In the genomic region with DNA sequence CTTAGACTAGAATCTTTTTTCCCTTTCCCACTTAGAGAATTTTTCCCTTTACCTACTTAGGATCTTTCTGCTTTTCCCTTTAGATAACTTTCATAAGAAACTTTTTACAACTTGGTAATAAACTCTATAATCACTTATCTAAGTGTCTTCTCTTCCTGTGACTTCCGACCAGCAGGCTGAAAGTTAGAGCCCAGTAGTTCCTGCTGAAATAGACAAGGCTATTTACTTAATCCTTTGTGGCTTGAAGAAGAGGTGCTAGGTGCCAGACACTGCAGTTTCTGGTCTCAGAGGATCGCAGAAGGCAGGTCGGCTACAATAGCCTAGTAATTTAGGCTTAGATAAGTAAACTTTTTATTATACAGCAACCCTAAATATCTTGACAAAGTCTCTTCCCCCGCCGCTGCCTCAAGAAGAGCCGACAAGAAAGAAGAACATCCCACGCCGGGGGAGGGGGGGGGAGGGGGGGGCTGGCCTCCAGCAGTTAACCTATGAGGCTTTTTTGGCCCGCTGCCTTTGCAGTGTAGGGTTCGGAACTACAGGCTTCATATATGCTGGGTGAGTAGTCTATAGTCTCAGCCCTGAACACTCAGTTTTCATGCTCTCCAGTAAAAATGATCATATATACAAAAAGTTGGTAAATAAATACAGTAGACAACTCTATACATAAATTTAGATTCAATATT, we compare ENCODE assay signal across 29 mouse cellular contexts. TPM values are rescaled to one million over a fixed set of nuclear protein-coding genes. Genes with fewer than 3 reads are reported as not detected.
DNase-seq lines count a peak whose midpoint lies in the region; ATAC-seq and TF ChIP-seq lines count a peak whose summit lies in the region.
"Had no signal": no experiment of that assay in that cellular context is flagged by ENCODE, and none has a peak within 500 bp of the region (broad histone marks: within the 10 kb centered on the region; RNA-seq: fewer than 3 reads in every experiment).

No protein-coding gene starts in this region.

- peaks cover 27 to 45% of the 10 kb centered on the region in 2 experiments for H3K4me1 ChIP-seq in MEL (ENCODE audit: control insufficient read depth in 1 of 2, insufficient read depth in 2 of 2, low read length in 2 of 2)
- H3K4me1 ChIP-seq in midbrain, postnatal 0 days (ENCODE audit: insufficient read depth, low read length), result no peaks in the 10 kb centered on the region
- H3K4me1 ChIP-seq: embryonic facial prominence, embryonic 13.5 days; embryonic facial prominence, embryonic 15.5 days; forebrain, embryonic 10.5 days; forebrain, embryonic 12.5 days had no signal

- H3K9ac ChIP-seq in MEL (ENCODE audit: control insufficient read depth, low read depth, low read length, poor library complexity, severe bottlenecking), result peak overlapping the region; percentile 72
- H3K9ac ChIP-seq in midbrain, postnatal 0 days (replicated peaks; ENCODE audit: low read length, poor library complexity, severe bottlenecking), result no peak overlapping the region
- H3K9ac ChIP-seq: embryonic facial prominence, embryonic 13.5 days; embryonic facial prominence, embryonic 15.5 days; forebrain, embryonic 12.5 days had no signal

- 85% methylated on average over 10 of the region's 10 CpGs for WGBS in midbrain, postnatal 0 days

- H3K4me3 ChIP-seq in MEL (ENCODE audit: control insufficient read depth in 1 of 2, insufficient read depth in 1 of 2, low read depth in 2 of 2, low read length in 2 of 2), result peak overlapping the region; percentile 49 to 52
- H3K4me3 ChIP-seq in midbrain, postnatal 0 days (ENCODE audit: low read depth, low read length), result no peak overlapping the region
- H3K4me3 ChIP-seq: embryonic facial prominence, embryonic 13.5 days; embryonic facial prominence, embryonic 15.5 days; erythroblast, embryonic 14.5 days; forebrain, embryonic 10.5 days; forebrain, embryonic 12.5 days had no signal

- peak; percentile 24 for DNase-seq in thymus, postnatal 4 days
- DNase-seq in thymus, adult 18-20 months, result no peak
- DNase-seq in MEL (ENCODE audit: low read depth, low spot score), result peak; percentile 92
- DNase-seq in testis, postnatal 14 days (ENCODE audit: low spot score), result no peak
- DNase-seq in midbrain, postnatal 0 days (ENCODE audit: low spot score), result no peak
- no peak for DNase-seq in layer of hippocampus, postnatal 14 days (ENCODE audit: low spot score in 2 of 2)
- DNase-seq: adrenal gland, adult 8-10 months; adrenal gland, postnatal 14 days; B cell, adult 2 months; cerebellum, adult 11 months; cerebellum, adult 18-20 months; cerebellum, adult 8-10 months; cerebellum, adult 9-11 months; cerebellum, postnatal 14 days; cerebellum, postnatal 36 days; embryo, embryonic 11 days had no signal

- peak; percentile 43; the same call in 1 of the 2 replicates for ATAC-seq in megakaryocyte, adult 5-6 weeks (ENCODE audit: poor library complexity, severe bottlenecking)
- ATAC-seq in midbrain, postnatal 0 days (ENCODE audit: low FRiP score), result no peak
- ATAC-seq: activated CD4-positive, CD25-positive, alpha-beta regulatory T cell, adult 4 months; CD4-positive, CD25-positive, alpha-beta regulatory T cell, adult 4 months; forebrain, embryonic 14.5 days; forebrain, embryonic 16.5 days; Patski had no signal

- peak overlapping the region; percentile 98 for H3K27ac ChIP-seq in MEL (ENCODE audit: control insufficient read depth, low read depth, low read length)
- no peak overlapping the region for H3K27ac ChIP-seq in midbrain, postnatal 0 days (ENCODE audit: low read depth, low read length)
- H3K27ac ChIP-seq: embryonic facial prominence, embryonic 13.5 days; embryonic facial prominence, embryonic 15.5 days; forebrain, embryonic 10.5 days; forebrain, embryonic 12.5 days had no signal

- TF ChIP-seq CTCF in MEL (IDR thresholded peaks at IDR 0.05 in 2 of 3, conservative IDR thresholded peaks at IDR 0.05 in 1 of 3; ENCODE audit: control insufficient read depth in 1 of 3, insufficient read depth in 1 of 3, low read depth in 2 of 3, low read length in 3 of 3, poor library complexity in 1 of 3, severe bottlenecking in 1 of 3), result no peak
- TF ChIP-seq CTCF in midbrain, postnatal 0 days (IDR thresholded peaks at IDR 0.05), result no peak

- no peak for TF ChIP-seq RAD21 in MEL (IDR thresholded peaks at IDR 0.05; ENCODE audit: low read depth, low read length)

- H3K36me3 ChIP-seq in MEL (ENCODE audit: control insufficient read depth in 1 of 2, insufficient read depth in 2 of 2, low read length in 2 of 2), result peaks cover 0 to 56% of the 10 kb centered on the region in 2 experiments; a peak in 2 of 4 replicates
- no peaks in the 10 kb centered on the region for H3K36me3 ChIP-seq in midbrain, postnatal 0 days (ENCODE audit: insufficient read depth, low read length)
- H3K36me3 ChIP-seq: embryonic facial prominence, embryonic 13.5 days; embryonic facial prominence, embryonic 15.5 days; forebrain, embryonic 10.5 days; forebrain, embryonic 12.5 days had no signal

- no peaks in the 10 kb centered on the region; the same call in 1 of the 2 replicates for H3K79me2 ChIP-seq in MEL (ENCODE audit: control insufficient read depth, insufficient read depth, low read length, poor library complexity)

- TF ChIP-seq EP300 in MEL (IDR thresholded peaks at IDR 0.05; ENCODE audit: low read depth in 1 of 2, low read length in 2 of 2), result peak; percentile 35 to 65; a peak in 3 of 4 replicates

- no peak overlapping the region for H3K4me2 ChIP-seq in midbrain, postnatal 0 days (ENCODE audit: low read depth, low read length, poor library complexity, severe bottlenecking)
- H3K4me2 ChIP-seq: embryonic facial prominence, embryonic 13.5 days; embryonic facial prominence, embryonic 15.5 days; forebrain, embryonic 12.5 days had no signal

- TF ChIP-seq POLR2A in MEL (IDR thresholded peaks at IDR 0.05; ENCODE audit: control insufficient read depth in 1 of 2, insufficient read depth in 1 of 2, low read depth in 1 of 2, low read length in 2 of 2, poor library complexity in 1 of 2), result peak in 1 of 2 experiments; percentile 50; a peak in 1 of 4 replicates

- H3K9me3 ChIP-seq in MEL (replicated peaks; ENCODE audit: insufficient read depth, low read length), result no peaks in the 10 kb centered on the region
- no peaks in the 10 kb centered on the region for H3K9me3 ChIP-seq in midbrain, postnatal 0 days (ENCODE audit: low read length)
- H3K9me3 ChIP-seq: embryonic facial prominence, embryonic 13.5 days; embryonic facial prominence, embryonic 15.5 days; forebrain, embryonic 10.5 days; forebrain, embryonic 12.5 days; G1E had no signal

- H3K27me3 ChIP-seq in MEL (ENCODE audit: control insufficient read depth in 1 of 2, insufficient read depth in 2 of 2, low read length in 2 of 2), result no peaks in the 10 kb centered on the region
- no peaks in the 10 kb centered on the region for H3K27me3 ChIP-seq in midbrain, postnatal 0 days (ENCODE audit: insufficient read depth, low read length)
- H3K27me3 ChIP-seq: CH12.LX; embryonic facial prominence, embryonic 13.5 days; embryonic facial prominence, embryonic 15.5 days; forebrain, embryonic 12.5 days; Patski had no signal

TF ChIP-seq in MEL, 35 proteins besides CTCF, POLR2A, EP300 and RAD21:
- TF ChIP-seq GATA1 (IDR thresholded peaks at IDR 0.05; ENCODE audit: low read depth, low read length) (peak; percentile 68), MYB (IDR thresholded peaks at IDR 0.05; ENCODE audit: low read depth, low read length) (no peak), MXI1 (IDR thresholded peaks at IDR 0.05; ENCODE audit: low read depth, low read length) (no peak), JUND (IDR thresholded peaks at IDR 0.05; ENCODE audit: low read depth, low read length) (no peak), SMC3 (IDR thresholded peaks at IDR 0.05; ENCODE audit: low read depth, low read length) (no peak), CHD1 (IDR thresholded peaks at IDR 0.05; ENCODE audit: low read depth, low read length) (no peak), POLR2AphosphoS5 (IDR thresholded peaks at IDR 0.05; ENCODE audit: borderline replicate concordance, low read depth, low read length) (no peak), USF2 (IDR thresholded peaks at IDR 0.05; ENCODE audit: borderline replicate concordance in 1 of 2, insufficient read depth in 1 of 2, low read depth in 1 of 2, low read length in 2 of 2) (no peak), TCF12 (IDR thresholded peaks at IDR 0.05; ENCODE audit: low read depth, low read length) (peak; percentile 38; the same call in 1 of the 2 replicates), MEF2A (IDR thresholded peaks at IDR 0.05; ENCODE audit: extremely low read depth, insufficient replicate concordance, low read depth, low read length, poor library complexity, severe bottlenecking) (no peak), TBP (IDR thresholded peaks at IDR 0.05; ENCODE audit: low read depth, low read length) (peak; percentile 43), ZNF384 (IDR thresholded peaks at IDR 0.05; ENCODE audit: low read depth, low read length) (no peak), CHD2 (IDR thresholded peaks at IDR 0.05; ENCODE audit: low read length) (no peak), RCOR1 (IDR thresholded peaks at IDR 0.05; ENCODE audit: low read depth, low read length) (peak; percentile 39), MAZ (IDR thresholded peaks at IDR 0.05; ENCODE audit: low read depth, low read length) (peak; percentile 74), SIN3A (IDR thresholded peaks at IDR 0.05; ENCODE audit: low read length) (peak; percentile 61), NELFE (IDR thresholded peaks at IDR 0.05; ENCODE audit: low read depth, low read length) (peak; percentile 30; the same call in 1 of the 2 replicates), ZKSCAN1 (IDR thresholded peaks at IDR 0.05; ENCODE audit: low read depth, low read length) (no peak), E2F4 (IDR thresholded peaks at IDR 0.05; ENCODE audit: borderline replicate concordance, low read depth, low read length) (no peak), ETS1 (IDR thresholded peaks at IDR 0.05; ENCODE audit: low read depth, low read length) (peak; percentile 43), ELF1 (IDR thresholded peaks at IDR 0.05; ENCODE audit: low read depth, low read length) (no peak)

RNA-seq across cellular contexts. Expression of a gene that starts 36.3 kb away (rescaled TPM):
- total RNA-seq in MEL (2012; rRNA removed), result 61.3 and 82.5 TPM in 2 replicates
- polyA plus RNA-seq in MEL (2012; ENCODE audit: insufficient read depth in 1 of 2, insufficient read length in 2 of 2, low read depth in 1 of 2, low replicate concordance in 2 of 2, missing spikeins in 1 of 2), result 10 to 100 TPM; 73.7 to 90.0 TPM
- total RNA-seq in megakaryocyte, adult 5-6 weeks (2015), result 48.3 and 53.9 TPM in 2 replicates
- 44.6 and 46.2 TPM in 2 replicates for total RNA-seq in megakaryocyte, adult 5-6 weeks (2017)
- total RNA-seq in midbrain, postnatal 0 days (2014; rRNA removed), result 62.3 and 74.1 TPM in 2 replicates
- 73.4 and 74.1 TPM in 2 replicates for polyA plus RNA-seq in midbrain, postnatal 0 days (2015; fragmentation: Nextera tagmentation; extraction: Ambion mirVana)
- 10 to 100 TPM; 84.2 to 85.1 TPM for total RNA-seq in layer of hippocampus, postnatal 14 days (2021)

Comparison
In these comparisons a context has a peak if more than half of its experiments do, and no peak if none do; other contexts are left out.
1. DNase-seq: peak in thymus, postnatal 4 days (single experiment) and MEL (single experiment); none in thymus, adult 18-20 months (0 of 2), testis, postnatal 14 days (single experiment), midbrain, postnatal 0 days (single experiment) and layer of hippocampus, postnatal 14 days (0 of 2).